Mouse (Mus musculus) hindbrain, embryonic 12.5 days (tissue): ENCODE measurements around the gene Clca3a2. TPM values are rescaled to one million over a fixed set of nuclear protein-coding genes. Genes with fewer than 3 reads are reported as not detected.
A peak's percentile ranks its signal among the peaks of the same experiment; 100 is the strongest.
"Not testable (repeated sequence)": the region's sequence is repeated elsewhere in the genome, so short reads cannot be mapped to it uniquely, and the experiment has no call there.

Experiments used
- ATAC-seq: fragments of 200-750 bp; cut with Nextera tagmentation; 2 replicates; pipeline ENCODE4 v1.8.0; 2017; ENCODE audit warnings: moderate TSS enrichment; ENCODE audit not compliant: low FRiP score
- H3K27ac ChIP-seq: fragments of 300-500 bp; sonication (generic); 2 replicates; pipeline ENCODE4 v1.5.1; 2016; ENCODE audit warnings: mild to moderate bottlenecking
- H3K27me3 ChIP-seq: fragments of 300-500 bp; sonication (generic); 2 replicates; pipeline ENCODE4 v1.6.1; 2016; ENCODE audit warnings: mild to moderate bottlenecking
- H3K36me3 ChIP-seq: fragments of 300-500 bp; sonication (generic); 2 replicates; pipeline ENCODE4 v1.6.1; 2016; ENCODE audit warnings: mild to moderate bottlenecking
- H3K4me1 ChIP-seq: fragments of 300-500 bp; sonication (generic); 2 replicates; pipeline ENCODE4 v1.6.1; 2016
- H3K4me2 ChIP-seq: fragments of 300-500 bp; sonication (generic); replicated peaks from 2 replicates; pipeline ENCODE4 v1.6.1; 2016; ENCODE audit warnings: mild to moderate bottlenecking
- H3K4me3 ChIP-seq: fragments of 300-500 bp; sonication (generic); 2 replicates; pipeline ENCODE4 v1.5.1; 2016; ENCODE audit warnings: mild to moderate bottlenecking
- H3K9ac ChIP-seq: fragments of 300-500 bp; sonication (generic); 2 replicates; pipeline ENCODE4 v1.6.1; 2016; ENCODE audit warnings: mild to moderate bottlenecking, moderate library complexity
- H3K9me3 ChIP-seq: fragments of 300-500 bp; sonication (generic); replicated peaks from 2 replicates; pipeline ENCODE4 v1.6.1; 2016; ENCODE audit warnings: mild to moderate bottlenecking
- WGBS: fragments of 180-500 bp; shearing (Covaris S2); methylation state at CpG from one replicate; pipeline ENCODE4 v1.1.7; 2016; 5-methylcytosine and 5-hydroxymethylcytosine counted together
- polyA plus RNA-seq: library from polyadenylated mRNA; unstranded; fragments of >200 nt; fragmentation: Nextera tagmentation; extraction: Ambion mirVana; gene quantifications from 2 replicates; pipeline ENCODE4 v1.2.1, GENCODE M21; 2016

The Clca3a2 gene
- 0.09 TPM in 1 of 2 replicates, not detected in the other for polyA plus RNA-seq

DNA sequence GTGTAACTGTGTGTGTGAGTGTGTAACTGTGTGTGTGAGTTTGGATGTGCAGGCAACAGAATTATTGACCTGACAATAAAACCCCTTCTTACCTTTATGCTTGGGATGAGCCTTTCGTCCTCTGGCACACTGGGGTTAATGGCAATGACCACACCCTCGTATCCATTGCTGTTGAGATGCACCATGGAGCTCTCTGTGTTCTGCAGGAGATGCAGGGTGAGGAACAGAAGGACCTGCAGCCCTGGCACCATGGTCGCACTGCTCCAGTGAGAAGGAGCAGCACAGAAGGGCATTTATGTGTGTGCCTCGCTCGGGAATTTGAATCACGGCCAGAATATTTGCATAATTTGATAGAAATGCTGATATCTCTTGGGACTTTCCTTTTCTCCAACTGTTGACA, at the start of gene Clca3a2:
TSS of gene Clca3a2 (minus strand) at position 276 of the 400 bp plus-strand sequence.
- H3K4me1 ChIP-seq, H3K4me2 ChIP-seq, H3K27me3 ChIP-seq, H3K9me3 ChIP-seq, ATAC-seq, H3K4me3 ChIP-seq, H3K36me3 ChIP-seq, H3K27ac ChIP-seq, H3K9ac ChIP-seq: not testable (repeated sequence)
- 85% methylated on average over 6 of the region's 6 CpGs for WGBS

DNA sequence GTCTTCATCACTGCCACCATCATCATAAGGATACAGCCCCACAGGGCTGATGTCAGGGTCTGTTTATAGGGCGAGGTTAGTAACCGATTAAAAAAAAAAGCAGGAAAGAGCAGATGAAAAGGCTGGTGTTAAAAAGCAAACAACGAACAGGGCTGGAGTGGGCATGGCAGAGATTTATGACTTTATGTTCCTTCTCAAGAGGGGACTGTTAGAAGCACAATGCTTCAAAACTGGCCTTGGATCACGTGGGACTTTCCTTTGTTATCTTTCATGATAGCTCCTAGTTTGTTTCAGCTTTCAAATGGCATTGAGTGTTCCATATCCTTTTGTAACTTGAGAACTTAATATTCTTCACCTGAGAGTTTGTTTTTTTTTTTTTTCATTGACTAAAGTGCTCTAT, 30.3 kb upstream of the Clca3a2 start:
- H3K4me1 ChIP-seq, result no peaks in the 10 kb centered on the region
- WGBS, result 58% methylated on average over 4 of the region's 4 CpGs
- no peak overlapping the region for H3K4me3 ChIP-seq
- H3K27ac ChIP-seq, result no peak overlapping the region
- no peak overlapping the region for H3K9ac ChIP-seq
- H3K27me3 ChIP-seq, result no peaks in the 10 kb centered on the region
- ATAC-seq, result no peak
- H3K4me2 ChIP-seq, result no peak overlapping the region
- no peaks in the 10 kb centered on the region for H3K9me3 ChIP-seq
- H3K36me3 ChIP-seq, result no peaks in the 10 kb centered on the region

DNA sequence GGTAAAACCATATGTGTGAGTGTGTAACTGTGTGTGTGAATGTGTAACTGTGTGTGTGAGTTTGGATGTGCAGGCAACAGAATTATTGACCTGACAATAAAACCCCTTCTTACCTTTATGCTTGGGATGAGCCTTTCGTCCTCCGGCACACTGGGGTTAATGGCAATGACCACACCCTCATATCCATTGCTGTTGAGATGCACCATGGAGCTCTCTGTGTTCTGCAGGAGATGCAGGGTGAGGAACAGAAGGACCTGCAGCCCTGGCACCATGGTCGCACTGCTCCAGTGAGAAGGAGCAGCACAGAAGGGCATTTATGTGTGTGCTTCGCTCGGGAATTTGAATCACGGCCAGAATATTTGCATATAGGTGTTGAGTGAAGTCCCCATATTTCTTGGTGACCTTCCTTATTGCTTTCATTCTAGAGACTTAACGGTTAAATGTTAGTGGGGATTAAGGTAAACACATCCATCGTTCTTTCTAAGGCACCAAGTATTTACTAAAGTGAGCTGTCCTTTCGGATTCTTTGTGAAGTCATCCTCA, 29.8 kb upstream of the Clca3a2 start, which contains the start of gene Clca3b:
TSS of gene Clca3b (minus strand) at position 344 of the 543 bp plus-strand sequence.
- not testable (repeated sequence) for H3K4me3 ChIP-seq, H3K4me1 ChIP-seq, H3K36me3 ChIP-seq, ATAC-seq, H3K27me3 ChIP-seq, H3K9ac ChIP-seq, H3K9me3 ChIP-seq, H3K4me2 ChIP-seq, H3K27ac ChIP-seq
- WGBS, result 90% methylated on average over 9 of the region's 9 CpGs

DNA sequence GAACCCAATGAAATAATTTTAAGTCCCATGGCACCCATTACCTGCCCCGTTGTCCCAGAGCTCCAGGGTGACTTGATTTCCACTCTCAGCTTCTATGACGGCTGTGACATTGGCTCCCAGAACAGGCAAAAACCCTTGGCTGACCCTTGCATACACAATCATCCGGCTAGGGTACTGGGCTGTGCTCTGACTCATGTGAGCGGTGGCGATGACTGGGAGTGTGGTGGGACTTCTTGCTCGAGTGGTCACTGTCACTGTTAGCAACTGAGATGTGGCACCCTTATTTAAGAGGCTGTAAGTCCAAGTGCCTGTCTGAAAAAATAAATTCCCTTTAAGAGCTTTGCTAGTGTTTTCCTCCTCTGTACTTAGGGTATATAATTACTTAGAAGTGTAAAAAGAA, 8.0 kb upstream of the Clca3a2 start:
- H3K27ac ChIP-seq, result no peak overlapping the region
- no peaks in the 10 kb centered on the region for H3K36me3 ChIP-seq
- H3K4me1 ChIP-seq, result no peaks in the 10 kb centered on the region
- no peaks in the 10 kb centered on the region for H3K27me3 ChIP-seq
- no peak overlapping the region for H3K4me2 ChIP-seq
- WGBS, result 83% methylated on average over 6 of the region's 6 CpGs
- no peaks in the 10 kb centered on the region for H3K9me3 ChIP-seq
- no peak overlapping the region for H3K4me3 ChIP-seq
- H3K9ac ChIP-seq, result no peak overlapping the region
- ATAC-seq, result no peak

DNA sequence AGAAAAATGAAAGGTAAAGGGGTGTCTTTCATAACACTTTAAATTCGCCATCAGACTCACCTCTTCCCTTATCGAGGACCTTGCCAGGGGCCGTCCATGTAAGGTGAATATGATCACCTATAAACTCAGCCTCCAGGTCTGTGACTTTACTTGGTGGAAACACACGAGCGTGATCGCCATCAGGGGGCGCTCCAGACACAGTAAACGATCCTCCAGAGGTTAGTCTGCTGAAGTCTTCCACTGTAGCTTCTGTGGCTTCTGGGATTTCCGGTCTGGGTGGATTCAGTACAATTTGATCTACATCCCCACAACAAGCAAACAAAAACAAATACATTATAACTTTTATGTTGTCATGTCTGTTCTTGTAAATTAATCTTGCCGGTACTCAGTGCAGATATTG, 5.9 kb upstream of the Clca3a2 start:
- Histone ChIP-seq H3K36me3 (no peaks in the 10 kb centered on the region), H3K27ac (no peak overlapping the region), H3K4me1 (no peaks in the 10 kb centered on the region), H3K9me3 (no peaks in the 10 kb centered on the region), H3K4me2 (no peak overlapping the region), H3K9ac (no peak overlapping the region), H3K27me3 (no peaks in the 10 kb centered on the region), H3K4me3 (no peak overlapping the region)
- 24% methylated on average over 10 of the region's 10 CpGs for WGBS
- ATAC-seq, result peak; percentile 74

DNA sequence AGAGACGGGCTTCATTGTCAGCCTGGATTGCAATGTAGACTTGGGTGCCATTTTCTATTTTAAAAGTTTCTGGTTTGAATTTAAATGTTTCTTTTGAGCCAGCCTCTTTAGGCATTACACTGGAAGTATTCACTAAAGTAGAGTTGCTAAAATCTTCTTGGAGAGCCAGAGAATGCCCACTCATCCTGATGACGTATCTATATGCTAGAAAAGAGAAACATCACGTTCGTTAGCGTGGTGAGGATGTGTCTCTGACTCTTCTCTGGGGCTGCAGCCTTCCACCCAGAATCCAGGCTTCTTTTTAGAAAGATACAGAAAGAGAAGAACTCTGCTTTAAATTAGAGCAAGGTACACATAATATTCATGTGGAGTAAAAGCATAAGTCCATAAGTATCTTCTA, 4.0 kb upstream of the Clca3a2 start:
- Histone ChIP-seq H3K27ac (no peak overlapping the region), H3K27me3 (no peaks in the 10 kb centered on the region), H3K4me1 (no peaks in the 10 kb centered on the region), H3K4me3 (no peak overlapping the region), H3K4me2 (no peak overlapping the region), H3K36me3 (no peaks in the 10 kb centered on the region), H3K9ac (no peak overlapping the region), H3K9me3 (no peaks in the 10 kb centered on the region)
- no peak for ATAC-seq
- 83% methylated on average over 5 of the region's 5 CpGs for WGBS

DNA sequence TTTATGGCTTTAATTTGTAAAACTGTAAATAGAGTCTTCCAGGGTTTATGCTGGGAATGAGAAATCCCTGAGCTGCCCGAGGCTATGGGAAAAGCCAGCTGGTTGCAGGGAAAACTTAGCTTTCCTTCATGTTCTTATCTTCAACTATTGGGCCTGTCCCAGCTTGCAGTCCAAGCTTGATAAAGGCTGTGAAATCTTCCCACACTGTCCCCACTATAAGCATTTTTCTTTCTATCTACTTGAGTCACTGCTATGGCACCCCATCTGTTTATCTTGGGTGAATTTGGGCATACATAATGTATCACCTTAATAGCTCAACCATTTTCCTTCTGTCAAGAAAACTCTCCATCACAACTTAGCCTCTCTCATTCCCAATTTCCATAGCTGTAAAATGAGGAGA, 1.3 kb upstream of the Clca3a2 start:
- no peaks in the 10 kb centered on the region for H3K9me3 ChIP-seq
- H3K36me3 ChIP-seq, result no peaks in the 10 kb centered on the region
- H3K27ac ChIP-seq, result no peak overlapping the region
- H3K9ac ChIP-seq, result no peak overlapping the region
- H3K27me3 ChIP-seq, result no peaks in the 10 kb centered on the region
- no peak for ATAC-seq
- no peaks in the 10 kb centered on the region for H3K4me1 ChIP-seq
- H3K4me3 ChIP-seq, result no peak overlapping the region
- H3K4me2 ChIP-seq, result no peak overlapping the region
- WGBS, result 65% methylated on average over 1 of the region's 1 CpGs

DNA sequence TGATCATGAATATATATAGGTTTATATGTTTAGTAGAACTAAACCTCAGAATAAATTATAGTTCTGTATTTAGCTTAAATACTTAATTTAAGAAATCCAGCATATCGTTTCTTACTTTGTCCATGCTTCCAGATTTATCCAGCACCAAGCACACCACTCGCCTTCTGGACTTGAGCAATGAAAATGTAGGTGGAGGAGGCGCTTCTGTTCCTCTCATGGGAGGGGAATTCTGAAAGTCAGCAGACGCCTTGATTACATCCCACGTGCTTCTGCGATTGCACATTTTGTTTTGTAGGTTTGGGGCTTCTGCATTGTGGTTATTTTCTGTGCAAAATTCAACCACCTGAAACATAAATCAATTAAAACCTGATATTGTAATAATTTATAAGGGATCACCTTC, 6.0 kb downstream of the Clca3a2 start:
- H3K27me3 ChIP-seq, H3K4me3 ChIP-seq, H3K9me3 ChIP-seq, H3K4me1 ChIP-seq, H3K9ac ChIP-seq, H3K4me2 ChIP-seq, ATAC-seq, H3K27ac ChIP-seq, H3K36me3 ChIP-seq: not testable (repeated sequence)
- WGBS, result 91% methylated on average over 6 of the region's 6 CpGs

DNA sequence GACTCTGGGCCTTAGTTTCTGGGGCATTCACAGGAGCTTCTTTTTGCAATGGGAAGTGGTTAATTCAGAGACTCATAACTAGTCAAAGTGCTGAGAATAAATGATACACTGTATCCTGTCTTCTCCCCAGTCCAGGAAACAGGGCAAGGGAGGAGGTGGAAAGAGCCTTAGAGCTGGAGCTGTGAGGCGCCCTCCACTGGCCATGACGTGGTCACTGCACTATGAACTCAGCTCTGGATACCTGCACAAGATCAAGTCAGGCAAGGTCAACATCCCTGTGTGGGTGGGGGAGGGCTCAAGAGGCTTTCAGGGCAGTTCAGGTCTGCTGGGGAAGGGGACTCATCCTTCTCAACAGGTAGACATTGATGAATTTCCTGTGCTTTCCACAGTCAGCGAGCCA, 7.5 kb downstream of the Clca3a2 start:
- Histone ChIP-seq H3K4me1 (no peaks in the 10 kb centered on the region), H3K4me3 (no peak overlapping the region), H3K36me3 (no peaks in the 10 kb centered on the region), H3K27me3 (no peaks in the 10 kb centered on the region), H3K9ac (no peak overlapping the region), H3K27ac (no peak overlapping the region), H3K9me3 (no peaks in the 10 kb centered on the region), H3K4me2 (no peak overlapping the region)
- no peak for ATAC-seq
- 34% methylated on average over 3 of the region's 3 CpGs for WGBS

DNA sequence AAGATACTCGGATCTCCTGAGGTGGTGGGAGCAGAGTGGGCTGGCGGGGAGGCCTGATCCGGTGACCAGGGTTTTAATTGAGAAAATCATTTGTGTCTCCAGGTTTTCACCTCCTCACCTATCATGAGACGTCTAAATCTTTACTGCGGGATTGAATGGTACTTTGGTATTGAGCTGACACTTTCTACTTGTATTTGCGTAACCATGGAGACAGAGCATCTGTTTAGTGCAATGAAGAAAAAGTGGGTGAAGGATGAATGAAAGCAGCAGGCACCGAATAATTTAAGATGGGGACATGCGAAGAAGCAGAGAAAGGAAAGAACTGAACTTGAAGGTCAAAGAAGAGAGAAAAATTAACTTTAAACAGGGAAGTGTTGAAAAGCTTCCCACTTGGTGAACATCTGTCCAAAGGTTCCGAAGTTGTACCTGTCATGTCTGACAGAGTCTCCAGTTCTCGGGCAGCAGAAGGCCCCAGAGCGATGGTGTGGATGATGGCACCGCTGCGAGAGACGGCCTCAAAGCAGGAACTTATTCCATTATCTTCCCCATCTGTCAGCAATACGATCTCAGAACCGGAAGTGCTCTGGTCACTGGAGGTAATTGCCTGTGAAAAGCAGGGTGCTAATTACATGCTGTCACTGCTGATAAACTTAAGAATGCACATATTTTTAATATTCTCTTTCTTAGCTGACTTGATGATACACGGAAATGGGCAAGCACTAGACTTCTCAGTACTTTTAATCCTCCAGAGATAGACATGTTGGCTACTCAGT, 11.0 kb downstream of the Clca3a2 start:
- H3K4me2 ChIP-seq, H3K4me1 ChIP-seq, H3K9ac ChIP-seq, H3K4me3 ChIP-seq, H3K27ac ChIP-seq, H3K27me3 ChIP-seq, H3K9me3 ChIP-seq, ATAC-seq, H3K36me3 ChIP-seq: not testable (repeated sequence)
- 60% methylated on average over 16 of the region's 17 CpGs for WGBS

DNA sequence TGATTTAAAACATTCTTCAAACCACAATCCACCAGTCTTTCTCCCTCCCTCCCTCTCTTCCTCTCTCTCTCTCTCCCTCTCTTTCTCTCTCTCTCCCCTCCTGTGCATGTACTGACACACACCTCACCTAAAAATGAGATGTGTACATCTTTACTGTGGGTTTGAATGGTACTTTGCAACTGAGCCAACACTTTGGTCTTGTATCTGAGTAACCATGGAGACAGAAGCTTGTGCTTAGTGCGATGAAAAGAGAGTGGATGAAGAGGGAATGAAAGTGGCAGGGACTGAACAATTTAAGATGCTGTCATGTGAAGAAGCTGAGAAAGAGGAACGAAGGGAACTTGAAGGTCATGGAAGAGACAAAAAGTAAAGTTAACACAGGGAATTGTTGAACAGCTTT, 12.7 kb downstream of the Clca3a2 start:
- not testable (repeated sequence) for H3K4me1 ChIP-seq
- 67% methylated on average over 2 of the region's 2 CpGs for WGBS

DNA sequence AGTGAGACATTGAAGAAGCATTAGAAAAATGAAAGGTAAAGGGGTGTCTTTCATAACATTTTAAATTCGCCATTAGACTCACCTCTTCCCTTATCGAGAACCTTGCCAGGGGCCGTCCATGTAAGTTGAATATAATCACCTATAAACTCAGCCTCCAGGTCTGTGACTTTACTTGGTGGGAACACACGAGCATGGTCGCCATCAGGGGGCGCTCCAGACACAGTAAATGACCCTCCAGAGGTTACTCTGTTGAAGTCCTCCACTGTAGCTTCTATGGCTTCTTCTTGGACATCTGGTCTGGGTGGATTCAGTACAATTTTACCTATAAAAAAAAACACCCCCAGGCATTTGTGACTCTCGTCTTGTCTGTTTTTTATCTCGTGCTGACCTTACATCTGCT, 17.4 kb downstream of the Clca3a2 start:
- no peak overlapping the region for H3K4me2 ChIP-seq
- no peak for ATAC-seq
- H3K27me3 ChIP-seq, result no peaks in the 10 kb centered on the region
- H3K4me3 ChIP-seq, result no peak overlapping the region
- 38% methylated on average over 8 of the region's 8 CpGs for WGBS
- no peaks in the 10 kb centered on the region for H3K4me1 ChIP-seq
- H3K27ac ChIP-seq, result no peak overlapping the region
- no peaks in the 10 kb centered on the region for H3K36me3 ChIP-seq
- H3K9ac ChIP-seq, result no peak overlapping the region
- H3K9me3 ChIP-seq, result no peaks in the 10 kb centered on the region

More for the DNA sequence above, 12.7 kb downstream of the Clca3a2 start:
- ATAC-seq, H3K4me2 ChIP-seq, H3K27me3 ChIP-seq, H3K9ac ChIP-seq, H3K36me3 ChIP-seq, H3K9me3 ChIP-seq, H3K4me3 ChIP-seq, H3K27ac ChIP-seq: not testable (repeated sequence)
